Mouse (Mus musculus) liver (tissue): Measurements from ENCODE around the gene Snx10.

ENCODE experiments used
- DNase-seq: peaks from one replicate; pipeline ENCODE4 v3.0.0-alpha.2; 2020; ENCODE audit warnings: mixed read lengths

Snx10 gene

GRCm38 (mm10) chr6:51591844-51592243 is 68.1 kb downstream of the Snx10 start:
- DNase-seq, result no peak

- peak; percentile 64 for DNase-seq
Measured at GRCm38 (mm10) chr6:51592356-51593115, 68.8 kb downstream of the Snx10 start.

- DNase-seq, result no peak
Measured at GRCm38 (mm10) chr6:51593446-51594035, 69.8 kb downstream of the Snx10 start.

DNA sequence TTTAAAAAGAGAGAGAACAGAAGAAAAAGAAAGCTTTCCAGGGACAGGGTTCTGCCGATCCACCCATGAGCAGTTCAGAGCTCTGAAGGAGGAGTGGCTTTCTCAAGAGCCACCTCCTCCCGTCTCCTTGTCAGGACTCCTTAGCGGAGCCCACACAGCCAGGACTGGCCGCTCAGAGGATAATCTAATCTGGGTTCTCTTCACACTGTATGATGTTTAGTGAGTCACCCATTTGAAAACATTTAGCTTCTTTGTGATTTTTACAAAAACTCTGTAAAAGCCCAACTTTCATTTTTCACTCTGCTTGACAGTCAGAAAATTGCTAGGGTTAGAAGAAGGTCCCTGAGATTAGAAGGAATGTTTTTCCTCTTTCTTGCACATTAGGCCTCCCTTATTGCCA is 70.8 kb downstream of the Snx10 start:
- DNase-seq, result no peak

GRCm38 (mm10) chr6:51598058-51598457 is 74.4 kb downstream of the Snx10 start:
- no peak for DNase-seq

DNA sequence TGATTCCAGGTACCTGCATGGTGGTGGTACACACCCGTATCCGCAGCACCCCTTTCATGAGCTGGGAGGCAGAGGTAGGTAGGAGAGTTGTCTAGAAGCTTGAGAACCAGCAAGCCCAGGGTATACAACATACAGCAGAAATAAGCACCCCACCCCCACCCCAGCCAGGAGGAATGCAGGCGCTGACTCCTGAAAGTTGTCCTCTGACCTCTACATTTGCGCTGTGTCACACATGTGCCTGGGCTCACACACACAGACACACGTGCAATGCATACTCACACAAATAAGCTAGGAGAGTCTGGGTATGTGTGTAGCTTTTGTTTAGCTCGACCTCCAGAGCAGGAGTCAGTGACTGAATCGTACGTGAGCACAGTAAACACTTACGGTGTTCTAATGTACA is 76.7 kb downstream of the Snx10 start:
- DNase-seq, result no peak

- no peak for DNase-seq
Measured at GRCm38 (mm10) chr6:51602341-51602740, 78.6 kb downstream of the Snx10 start.

GRCm38 (mm10) chr6:51603691-51604090 is 80.0 kb downstream of the Snx10 start:
- DNase-seq, result no peak

DNA sequence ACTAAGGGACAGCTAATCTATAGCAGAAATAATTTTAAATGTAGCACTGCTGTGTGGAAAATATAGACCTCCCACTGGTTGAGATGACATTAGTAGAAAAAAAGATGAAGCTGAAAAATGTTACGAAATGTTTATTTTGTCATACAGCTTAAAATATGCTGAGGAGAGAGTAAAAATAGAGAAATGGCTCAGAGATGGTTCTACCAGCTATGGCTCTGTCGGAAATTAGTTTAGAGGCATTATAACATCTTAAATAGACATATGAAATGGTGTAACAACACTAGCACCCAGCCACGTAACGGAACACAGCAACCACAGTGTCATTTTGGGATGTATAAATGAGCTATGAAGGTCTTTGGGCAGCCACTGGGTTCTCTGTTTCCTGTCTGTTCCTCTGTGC is 82.5 kb downstream of the Snx10 start:
- no peak for DNase-seq

DNA sequence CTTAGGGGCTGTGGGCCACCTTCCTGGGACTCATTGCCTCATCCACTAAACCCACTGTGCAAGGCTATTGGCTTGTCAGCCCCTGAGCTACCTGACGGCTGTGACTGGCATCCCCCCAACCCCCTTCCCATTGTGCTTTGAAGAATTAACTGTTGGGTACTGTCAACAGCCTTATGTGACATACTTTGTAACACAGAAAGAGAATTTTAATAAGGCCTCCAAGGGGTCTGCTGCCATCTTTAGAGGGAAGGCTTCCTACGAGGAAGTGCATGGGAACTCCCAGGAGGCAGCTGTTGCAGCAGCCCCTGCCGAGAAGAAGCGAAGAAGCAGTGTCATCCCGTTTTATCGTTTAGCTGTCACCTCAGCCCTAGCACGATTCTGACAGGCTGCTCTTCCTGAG is 83.1 kb downstream of the Snx10 start:
- no peak for DNase-seq

- no peak for DNase-seq
Measured at GRCm38 (mm10) chr6:51611621-51612020, 87.9 kb downstream of the Snx10 start.

DNA sequence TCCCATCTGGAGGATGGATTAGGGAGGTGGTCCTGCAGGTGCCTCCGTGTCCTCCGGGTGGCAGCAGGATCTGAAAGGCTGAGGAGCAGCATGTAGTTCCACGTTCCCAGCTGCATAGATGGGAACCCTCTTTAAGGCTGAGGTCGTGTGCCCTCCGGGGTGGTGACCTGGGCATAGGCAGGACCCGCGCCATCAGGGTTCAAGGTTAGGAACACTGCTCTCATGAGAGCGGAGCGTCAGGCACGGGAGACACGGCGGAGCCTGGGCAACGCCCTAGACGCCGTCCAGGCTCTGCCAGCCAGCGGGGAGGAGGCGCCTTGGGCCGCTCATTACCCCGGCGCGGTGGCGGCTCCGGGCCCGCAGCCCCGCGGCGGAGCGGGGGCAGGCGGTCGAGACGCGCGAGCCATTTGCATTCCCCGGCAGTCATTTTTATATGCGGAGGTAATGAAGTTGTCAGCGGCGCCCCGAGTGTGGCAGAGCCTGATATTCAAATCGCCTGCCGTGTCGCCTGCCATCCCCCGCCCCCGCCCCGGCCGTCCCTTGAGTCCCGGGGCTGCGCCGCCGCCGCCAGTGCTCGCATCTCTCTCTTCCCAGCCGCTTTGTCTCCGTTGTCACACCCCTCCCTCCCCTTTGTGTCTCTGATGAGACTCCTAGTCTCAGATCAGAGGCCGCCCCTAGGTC is 88.8 kb downstream of the Snx10 start:
- peak; percentile 37 for DNase-seq

DNA sequence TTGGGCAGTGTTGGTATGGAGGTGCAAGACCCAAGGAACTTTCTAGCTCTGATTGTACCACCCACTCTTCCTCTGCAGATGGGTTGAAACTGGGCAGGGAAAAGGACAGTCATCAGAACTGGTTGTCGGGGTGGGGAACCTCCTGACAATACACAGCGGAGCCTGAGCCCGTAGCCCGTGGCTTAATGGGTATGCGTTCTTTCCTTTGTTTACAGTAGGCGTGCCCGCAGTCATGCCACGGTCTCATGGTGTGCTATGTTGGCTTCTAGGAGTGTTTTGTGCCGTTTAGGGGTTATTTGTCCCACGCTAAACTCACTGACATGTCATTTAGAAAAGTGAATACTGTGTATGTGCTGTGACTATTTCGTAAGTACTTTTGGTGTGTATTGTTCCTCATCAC is 90.0 kb downstream of the Snx10 start:
- DNase-seq, result no peak

DNA sequence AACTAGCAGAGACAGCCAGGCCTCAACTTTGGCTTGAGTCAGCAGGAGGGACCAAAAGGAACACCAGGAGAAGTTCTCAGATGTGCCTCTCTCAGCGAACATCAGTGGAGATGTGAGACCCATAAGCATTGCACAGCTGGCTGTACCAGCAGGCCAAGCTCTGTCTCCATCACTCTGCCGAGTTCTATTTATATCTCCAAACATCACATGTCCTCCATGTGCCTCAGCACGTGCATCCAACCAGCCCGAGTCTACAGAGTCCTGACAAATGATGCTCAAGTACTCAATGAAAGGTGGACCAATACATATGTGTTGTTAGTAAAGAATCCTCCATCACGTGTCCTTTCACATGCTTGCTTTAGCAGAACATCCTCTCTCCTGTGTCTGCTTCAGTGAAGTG is 103.1 kb downstream of the Snx10 start:
- no peak for DNase-seq

DNA sequence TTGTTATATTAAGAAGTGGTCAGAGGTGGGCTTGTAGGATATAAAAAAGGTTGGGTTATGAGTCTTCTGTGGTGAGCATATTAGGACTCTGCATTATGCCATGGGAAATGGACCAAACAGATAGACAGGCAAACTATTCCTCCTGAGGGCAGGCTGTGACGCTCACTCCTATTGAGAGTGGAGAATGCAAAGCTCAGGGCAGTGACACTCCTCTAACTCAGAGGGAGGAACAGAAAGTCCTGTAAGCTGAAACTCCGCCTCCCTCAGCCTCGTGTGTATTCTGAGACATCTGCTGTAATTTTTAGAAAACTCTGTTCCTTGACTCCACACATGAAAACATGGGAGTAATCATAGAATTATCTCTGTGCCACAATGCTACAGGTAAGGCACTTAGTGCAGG is 106.0 kb downstream of the Snx10 start:
- DNase-seq, result no peak

DNA sequence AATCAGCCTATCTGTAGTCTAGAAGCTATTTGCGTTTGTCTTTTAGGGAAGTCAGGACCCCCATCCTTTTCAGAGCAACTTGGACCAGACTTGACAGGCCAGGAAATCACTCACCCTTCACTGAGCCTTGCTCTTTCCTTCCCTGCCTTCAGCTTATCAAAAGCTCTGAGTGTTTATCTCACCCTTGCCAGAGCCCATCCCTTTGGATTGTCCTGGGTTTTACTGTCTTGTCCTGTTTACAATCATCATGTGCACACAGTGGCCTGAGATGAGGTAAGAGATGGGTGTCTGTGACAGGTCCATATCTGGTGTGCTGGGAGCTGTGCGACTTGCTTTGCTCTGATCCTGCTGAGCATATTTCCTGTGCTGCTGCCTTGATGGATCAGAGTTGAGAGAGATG is 106.5 kb downstream of the Snx10 start:
- no peak for DNase-seq

DNA sequence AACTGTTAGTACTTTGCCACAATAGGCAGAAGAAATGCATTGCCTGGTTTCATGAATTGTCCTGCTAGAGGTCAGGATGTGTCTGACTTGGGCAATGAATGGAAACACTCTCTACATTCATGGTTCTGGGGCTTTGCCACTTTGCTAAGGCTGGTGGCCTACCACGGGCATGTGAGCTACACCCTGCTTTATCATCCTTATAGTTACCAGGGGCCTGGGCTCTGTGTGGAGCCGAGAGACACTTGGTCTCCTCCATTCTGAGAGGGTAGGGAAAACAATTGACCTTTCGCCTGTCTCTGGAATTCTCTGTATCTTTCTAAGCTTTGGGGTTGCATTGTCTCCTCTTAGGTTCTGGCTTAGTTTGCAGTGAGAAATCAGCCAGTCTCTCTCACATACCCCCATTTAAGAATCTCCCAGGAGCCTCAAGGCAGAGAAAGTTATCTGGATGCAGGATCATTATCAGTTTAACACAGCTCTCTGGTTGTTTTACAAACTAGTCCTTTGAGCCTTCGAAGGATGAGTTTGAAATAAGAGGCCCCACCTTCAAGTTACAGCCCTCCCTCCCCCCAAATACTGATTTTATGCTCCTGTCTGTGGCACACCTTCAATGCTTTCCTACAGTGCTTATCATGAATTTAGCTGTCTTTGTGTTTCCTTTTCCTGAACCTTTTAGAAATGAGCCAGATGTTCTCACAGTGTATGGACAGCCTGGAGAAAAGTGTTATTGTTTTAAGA is 109.4 kb downstream of the Snx10 start:
- DNase-seq, result no peak

- peak; percentile 49 for DNase-seq
Measured at GRCm38 (mm10) chr6:51633663-51634362, 110.1 kb downstream of the Snx10 start.

DNA sequence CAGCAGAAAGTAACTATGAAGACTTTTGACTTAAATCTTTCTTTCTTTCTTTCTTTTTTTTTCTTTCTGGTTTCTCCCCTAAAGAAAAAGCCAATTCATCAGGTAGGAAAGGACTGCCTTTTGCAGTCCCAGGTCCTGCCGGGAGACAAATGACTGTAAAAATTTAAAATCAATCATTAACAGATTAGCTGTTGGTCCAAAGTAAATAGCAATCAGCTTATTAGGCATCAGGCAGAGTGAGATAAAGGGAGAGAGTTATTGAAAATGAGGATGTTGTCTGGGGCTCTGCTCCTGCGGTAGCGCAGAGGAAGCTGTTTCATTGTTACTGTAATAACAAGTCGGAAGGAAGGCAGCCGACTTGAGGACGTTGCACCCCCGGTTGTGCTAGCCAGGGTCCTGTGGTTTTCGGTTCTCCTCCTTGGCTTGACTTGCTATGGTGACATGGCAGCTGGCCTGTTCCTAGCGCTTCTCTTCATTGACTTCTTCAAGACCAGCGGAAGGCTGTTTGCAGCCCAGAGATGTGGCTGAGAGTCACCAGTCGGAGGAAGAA is 112.4 kb downstream of the Snx10 start:
- peak; percentile 45 for DNase-seq
